Mouse (Mus musculus): ENCODE results near the gene Sik3.

DNA sequence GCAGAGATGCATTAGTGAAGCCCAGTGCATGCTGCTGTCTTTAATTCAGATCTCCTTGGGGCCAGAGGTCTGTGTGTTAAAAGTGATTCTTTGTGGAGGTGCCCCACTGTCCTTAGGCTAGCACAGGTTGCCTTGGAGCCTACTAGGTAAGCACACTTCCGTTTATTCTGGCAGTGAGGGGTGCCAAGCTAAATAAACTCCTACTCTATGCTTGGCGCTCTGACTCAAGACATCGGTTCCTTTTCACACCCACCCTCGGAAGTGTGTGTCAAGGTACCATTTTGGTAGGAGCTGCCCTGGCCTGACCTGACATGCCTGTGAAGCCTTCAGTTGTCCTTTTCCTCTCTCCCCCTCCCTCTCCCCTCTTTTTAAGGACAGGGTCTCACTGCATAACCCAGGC is 201.7 kb downstream of the Sik3 start:
- TF ChIP-seq MYOD1 (IDR thresholded peaks at IDR 0.05; ENCODE audit: control insufficient read depth in 1 of 3, insufficient read length in 2 of 3, low read depth in 2 of 3) = no peak
- TF ChIP-seq MAX (IDR thresholded peaks at IDR 0.05; ENCODE audit: low read depth) = no peak
